Mouse (Mus musculus) ES-Bruce4 (cell line): Measurements from ENCODE around the gene Mettl16. TPM values are rescaled to one million over a fixed set of nuclear protein-coding genes. Genes with fewer than 3 reads are reported as not detected.

Experiments used
- H3K27ac ChIP-seq: 2 replicates; pipeline ENCODE4 v1.5.1; 2012; ENCODE audit warnings: low read length, inconsistent platforms; ENCODE audit not compliant: insufficient read depth
- H3K27me3 ChIP-seq: 2 replicates; pipeline ENCODE4 v1.6.1; 2012; ENCODE audit warnings: mild to moderate bottlenecking, low read length, inconsistent platforms; ENCODE audit not compliant: control insufficient read depth, poor library complexity, insufficient read depth, severe bottlenecking
- H3K36me3 ChIP-seq: 2 replicates; pipeline ENCODE4 v1.6.1; 2012; ENCODE audit warnings: inconsistent platforms, mild to moderate bottlenecking, low read length, moderate library complexity; ENCODE audit not compliant: control insufficient read depth, poor library complexity, insufficient read depth, severe bottlenecking
- H3K4me1 ChIP-seq: one replicate; pipeline ENCODE4 v1.8.1; 2011; ENCODE audit warnings: low read length; ENCODE audit not compliant: control insufficient read depth, insufficient read depth
- H3K4me3 ChIP-seq: 2 replicates; pipeline ENCODE4 v1.5.1; 2011; ENCODE audit warnings: low read depth, mild to moderate bottlenecking, low read length
- H3K9ac ChIP-seq: 2 replicates; pipeline ENCODE4 v1.6.1; 2012; ENCODE audit warnings: low read depth, mild to moderate bottlenecking, inconsistent platforms; ENCODE audit not compliant: poor library complexity, severe bottlenecking
- H3K9me3 ChIP-seq: replicated peaks from 2 replicates; pipeline ENCODE4 v1.6.1; 2012; ENCODE audit warnings: mild to moderate bottlenecking, low read length, inconsistent platforms; ENCODE audit not compliant: control insufficient read depth, poor library complexity, insufficient read depth, severe bottlenecking
- CTCF ChIP-seq: IDR thresholded peaks from one replicate; pipeline ENCODE4 v1.8.1; 2011; ENCODE audit warnings: low read depth, low read length
- EP300 ChIP-seq: IDR thresholded peaks from 2 replicates; pipeline ENCODE4 v1.6.1; 2011; ENCODE audit warnings: low read depth, low read length; ENCODE audit not compliant: insufficient read depth
- POLR2A ChIP-seq: IDR thresholded peaks from one replicate; pipeline ENCODE4 v1.8.1; 2011; ENCODE audit warnings: low read length; ENCODE audit not compliant: insufficient read depth
- polyA plus RNA-seq: library from polyadenylated mRNA; stranded (reverse); fragments of >200 nt; gene quantifications from 2 replicates; pipeline ENCODE4 v1.2.4, GENCODE M21; 2011; ENCODE audit warnings: low read depth; ENCODE audit not compliant: missing spikeins, insufficient read depth, insufficient read length

The Mettl16 gene
- polyA plus RNA-seq, 1 experiment = 66.2 TPM

- Histone ChIP-seq H3K4me1 (no peaks in the 10 kb centered on the region), H3K9ac (no peak overlapping the region), H3K36me3 (no peaks in the 10 kb centered on the region), H3K4me3 (no peak overlapping the region), H3K27ac (no peak overlapping the region), H3K27me3 (no peaks in the 10 kb centered on the region), H3K9me3 (no peaks in the 10 kb centered on the region)
- TF ChIP-seq POLR2A (no peak), EP300 (no peak), CTCF (no peak)
Measured at GRCm38 (mm10) chr11:74751352-74752066, 19.1 kb upstream of the Mettl16 start.

DNA sequence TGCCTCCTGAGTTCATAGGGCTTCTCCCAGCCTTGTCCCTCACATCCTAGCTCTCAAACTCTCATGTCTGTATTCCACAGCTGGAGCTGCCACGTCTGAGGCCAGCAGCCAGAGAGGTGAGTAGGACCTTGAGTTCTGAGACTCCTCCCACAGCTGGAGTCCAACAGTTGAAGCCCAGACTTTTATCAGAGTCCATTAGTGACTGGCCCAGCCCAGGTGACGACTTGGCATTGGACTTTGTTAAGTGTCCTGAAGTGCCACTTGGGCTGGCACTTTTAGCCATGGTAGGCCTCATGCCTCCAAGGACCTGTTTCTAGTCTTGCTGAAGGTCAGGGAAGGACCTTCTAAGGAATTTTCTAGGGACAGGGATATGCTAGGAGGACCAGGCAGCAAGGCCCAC is 14.0 kb upstream of the Mettl16 start:
- H3K36me3 ChIP-seq = no peaks in the 10 kb centered on the region
- no peaks in the 10 kb centered on the region for H3K4me1 ChIP-seq
- H3K27me3 ChIP-seq = no peaks in the 10 kb centered on the region
- no peak overlapping the region for H3K9ac ChIP-seq
- no peak overlapping the region for H3K4me3 ChIP-seq
- no peak overlapping the region for H3K27ac ChIP-seq
- no peak for TF ChIP-seq POLR2A
- TF ChIP-seq CTCF = no peak
- TF ChIP-seq EP300 = no peak
- no peaks in the 10 kb centered on the region for H3K9me3 ChIP-seq

GRCm38 (mm10) chr11:74761011-74761705 is 9.5 kb upstream of the Mettl16 start:
- Histone ChIP-seq H3K4me1 (peaks cover 5% of the 10 kb centered on the region), H3K9ac (no peak overlapping the region), H3K9me3 (no peaks in the 10 kb centered on the region), H3K27me3 (no peaks in the 10 kb centered on the region), H3K36me3 (no peaks in the 10 kb centered on the region), H3K4me3 (no peak overlapping the region), H3K27ac (0 out of 2 replicates have a peak overlapping the region, but pooled peaks have one; percentile 4)
- TF ChIP-seq EP300 (0 out of 2 replicates have a peak, but pooled peaks have one; percentile 18), POLR2A (no peak)

DNA sequence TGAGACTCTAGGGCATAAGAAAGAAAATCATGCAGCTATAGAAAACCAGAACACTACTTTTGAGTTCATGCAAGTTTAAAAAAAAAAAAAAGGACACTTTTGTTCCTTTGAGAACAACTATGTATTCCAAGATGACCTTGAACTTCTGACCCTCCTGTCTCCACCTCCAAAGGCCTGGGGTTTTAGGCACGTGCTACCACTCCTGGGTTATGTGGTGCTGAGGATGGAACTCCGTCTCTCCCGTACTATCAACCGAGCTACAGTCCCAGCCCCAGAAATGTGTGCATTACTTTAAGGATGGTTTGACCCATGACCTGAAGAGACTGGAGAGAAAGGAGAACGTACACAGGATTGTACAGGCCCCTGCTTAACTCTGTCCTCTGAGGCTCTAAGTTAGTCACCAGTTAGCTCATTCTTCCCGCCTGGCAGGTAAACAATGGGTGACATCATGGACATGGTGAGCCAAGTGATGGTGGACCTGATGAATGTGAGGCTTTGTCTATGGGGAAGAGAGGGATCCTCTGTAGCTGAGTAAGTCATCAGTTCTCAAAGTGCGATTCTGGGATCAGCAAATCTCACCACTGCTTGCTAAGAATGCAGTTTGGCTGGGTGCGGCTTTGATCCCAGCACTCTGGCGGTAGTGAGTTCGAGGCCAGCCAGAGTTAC is 6.5 kb upstream of the Mettl16 start:
- Histone ChIP-seq H3K9ac (no peak overlapping the region), H3K27ac (peak overlapping the region; percentile 77), H3K36me3 (no peaks in the 10 kb centered on the region), H3K4me1 (peaks cover 5% of the 10 kb centered on the region), H3K27me3 (no peaks in the 10 kb centered on the region), H3K9me3 (no peaks in the 10 kb centered on the region), H3K4me3 (no peak overlapping the region)
- TF ChIP-seq EP300 = 0 out of 2 replicates have a peak, but pooled peaks have one; percentile 55
- TF ChIP-seq CTCF = no peak

- Histone ChIP-seq H3K27me3 (no peaks in the 10 kb centered on the region), H3K27ac (no peak overlapping the region), H3K36me3 (no peaks in the 10 kb centered on the region), H3K9me3 (no peaks in the 10 kb centered on the region), H3K9ac (no peak overlapping the region), H3K4me1 (peaks cover 5% of the 10 kb centered on the region), H3K4me3 (no peak overlapping the region)
- no peak for TF ChIP-seq CTCF
- no peak for TF ChIP-seq EP300
- TF ChIP-seq POLR2A = no peak
Measured at GRCm38 (mm10) chr11:74767469-74767868, 3.2 kb upstream of the Mettl16 start.
